Comparison of ENCODE assay signal across 8 mouse cellular contexts in genomic region chr11:60108631-60109172, GRCm38 (mm10). TPM values are rescaled to one million over a fixed set of nuclear protein-coding genes. Genes with fewer than 3 reads are reported as not detected.
DNase-seq lines count a peak whose midpoint lies in the region; TF ChIP-seq lines count a peak whose summit lies in the region.

No protein-coding gene starts in this region.

- DNase-seq in heart, embryonic 10.5 days (ENCODE audit: low spot score): no peak
- DNase-seq in heart, postnatal 10 days: no peak
- DNase-seq in CD4-positive helper T cell, adult 2 months (ENCODE audit: low read depth, low spot score): peak; percentile 63
- peak; percentile 35 for DNase-seq in embryo, embryonic 11 days
- peak; percentile 49 for DNase-seq in kidney, postnatal 10 days
- DNase-seq in gastrocnemius, postnatal 4 days (ENCODE audit: low spot score in 2 of 2): no peak
- no peak for DNase-seq in layer of hippocampus, postnatal 14 days (ENCODE audit: low spot score in 2 of 2)

- intact Hi-C loops in heart, postnatal 10 days (cut with DNase I): loop anchor here (5.0 kb wide), 2 partner anchors 34 to 244 kb away; partner anchors contain the start of genes Drc3 and Tom1l2

- no peaks in the 10 kb centered on the region for H3K9me3 ChIP-seq in heart, embryonic 10.5 days

- H3K27me3 ChIP-seq in heart, embryonic 10.5 days (ENCODE audit: insufficient read depth, poor library complexity, severe bottlenecking): no peaks in the 10 kb centered on the region
- H3K27me3 ChIP-seq in small intestine, adult 2 months (ENCODE audit: control insufficient read depth, insufficient read depth, low read length): no peaks in the 10 kb centered on the region

- 20% methylated on average over 5 of the region's 5 CpGs for WGBS in heart, embryonic 10.5 days
- 23% methylated on average over 5 of the region's 5 CpGs for WGBS in small intestine, adult 2 months

- no peak for TF ChIP-seq POLR2A in small intestine, adult 2 months (IDR thresholded peaks at IDR 0.05; ENCODE audit: low read depth, low read length)

- H3K4me1 ChIP-seq in heart, embryonic 10.5 days: peaks cover 79% of the 10 kb centered on the region
- peaks cover 35% of the 10 kb centered on the region; the same call in 1 of the 2 replicates for H3K4me1 ChIP-seq in small intestine, adult 2 months (ENCODE audit: control insufficient read depth, insufficient read depth, insufficient read length, low read length)

- no peak for TF ChIP-seq CTCF in small intestine, adult 2 months (IDR thresholded peaks at IDR 0.05; ENCODE audit: extremely low read depth, insufficient read length, insufficient replicate concordance, low read depth, low read length)

- peak overlapping the region; percentile 43 for H3K4me3 ChIP-seq in heart, embryonic 10.5 days
- no peak overlapping the region for H3K4me3 ChIP-seq in small intestine, adult 2 months (ENCODE audit: low read depth, low read length)

- H3K36me3 ChIP-seq in heart, embryonic 10.5 days: no peaks in the 10 kb centered on the region
- H3K36me3 ChIP-seq in small intestine, adult 2 months (ENCODE audit: control insufficient read depth, insufficient read depth, low read length): no peaks in the 10 kb centered on the region

- H3K27ac ChIP-seq in heart, embryonic 10.5 days: peak overlapping the region; percentile 100
- 0 out of 2 replicates have a peak overlapping the region, but pooled peaks have one; percentile 9 for H3K27ac ChIP-seq in small intestine, adult 2 months (ENCODE audit: insufficient read depth, low read depth, low read length)

RNA-seq across cellular contexts. Expression of gene Rai1, which starts 3.9 kb away (rescaled TPM):
- polyA plus RNA-seq in heart, embryonic 10.5 days (2016; fragmentation: Nextera tagmentation; extraction: Ambion mirVana): 21.2 and 32.5 TPM in 2 replicates
- total RNA-seq in heart, postnatal 10 days (2021): 10 to 100 TPM; 44.6 to 45.7 TPM
- polyA plus RNA-seq in small intestine, adult 2 months (2012; rRNA removed): 17.6 and 24.3 TPM in 2 replicates
- 10 to 100 TPM; 41.7 to 44.6 TPM for total RNA-seq in gastrocnemius, postnatal 4 days (2021)
- 10 to 100 TPM; 63.2 to 69.2 TPM for total RNA-seq in layer of hippocampus, postnatal 14 days (2021)

Comparison
In these comparisons a context has a peak if more than half of its experiments do, and no peak if none do; other contexts are left out.
1. DNase-seq: peak in CD4-positive helper T cell, adult 2 months (single experiment), embryo, embryonic 11 days (single experiment) and kidney, postnatal 10 days (single experiment); none in heart, embryonic 10.5 days (single experiment), heart, postnatal 10 days (0 of 2), gastrocnemius, postnatal 4 days (0 of 2) and layer of hippocampus, postnatal 14 days (0 of 2).